Mouse (Mus musculus): ENCODE measurements around the gene Adcy5. TPM values are rescaled to one million over a fixed set of nuclear protein-coding genes. Genes with fewer than 3 reads are reported as not detected.

Adcy5 gene
- polyA plus RNA-seq, 1 experiment = 2.8 TPM

DNA sequence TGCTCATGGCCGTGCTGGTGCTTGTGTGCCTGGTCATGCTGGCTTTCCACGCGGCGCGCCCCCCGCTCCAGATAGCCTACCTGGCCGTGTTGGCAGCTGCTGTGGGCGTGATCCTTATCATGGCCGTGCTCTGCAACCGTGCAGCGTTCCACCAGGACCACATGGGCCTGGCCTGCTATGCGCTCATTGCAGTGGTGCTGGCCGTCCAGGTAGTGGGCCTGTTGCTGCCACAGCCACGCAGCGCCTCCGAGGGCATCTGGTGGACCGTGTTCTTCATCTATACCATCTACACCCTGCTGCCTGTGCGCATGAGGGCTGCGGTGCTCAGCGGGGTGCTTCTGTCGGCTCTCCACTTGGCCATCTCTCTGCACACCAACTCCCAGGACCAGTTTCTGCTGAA, 2.2 kb downstream of the Adcy5 start:
- Histone ChIP-seq H3K4me1 (ENCODE audit: control insufficient read depth, insufficient read depth, low read length) (peaks cover 7% of the 10 kb centered on the region), H3K27ac (ENCODE audit: control insufficient read depth, insufficient read depth, low read depth, low read length) (no peak overlapping the region), H3K27me3 (ENCODE audit: control insufficient read depth, insufficient read depth, low read length) (peaks cover 2% of the 10 kb centered on the region; the same call in 1 of the 2 replicates), H3K36me3 (ENCODE audit: control insufficient read depth, insufficient read depth, low read length) (no peaks in the 10 kb centered on the region), H3K4me3 (ENCODE audit: control insufficient read depth, low read depth, low read length) (peak overlapping the region; percentile 50)
- TF ChIP-seq POLR2A (IDR thresholded peaks at IDR 0.05; ENCODE audit: control insufficient read depth, low read depth, low read length) (no peak), CTCF (IDR thresholded peaks at IDR 0.05; ENCODE audit: control insufficient read depth, insufficient read depth, insufficient replicate concordance, low read depth, low read length) (no peak)

DNA sequence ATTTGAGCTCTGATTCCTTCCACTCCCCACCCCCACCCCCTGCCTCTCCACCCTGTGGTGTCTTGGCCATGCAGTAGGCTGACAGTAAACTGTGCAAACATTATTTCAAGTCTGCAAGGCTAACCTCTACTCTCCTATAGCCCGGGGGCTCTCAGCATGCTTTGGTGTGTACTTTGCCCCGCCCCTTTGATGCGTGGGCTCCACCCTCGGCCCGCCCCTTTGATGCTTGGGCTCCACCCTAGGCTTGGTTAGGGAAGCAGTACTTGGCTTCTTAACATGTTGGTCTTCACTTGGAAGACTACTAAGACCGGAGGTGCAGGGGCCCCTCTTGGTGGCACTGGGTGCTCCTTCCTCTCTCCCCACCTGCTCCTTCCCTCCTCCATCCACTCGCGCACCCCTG, 4.9 kb downstream of the Adcy5 start:
- Histone ChIP-seq H3K27me3 (ENCODE audit: control insufficient read depth, insufficient read depth, low read length) (peaks cover 2% of the 10 kb centered on the region; the same call in 1 of the 2 replicates), H3K4me1 (ENCODE audit: control insufficient read depth, insufficient read depth, low read length) (peaks cover under 1% of the 10 kb centered on the region)
- no peak for TF ChIP-seq POLR2A (IDR thresholded peaks at IDR 0.05; ENCODE audit: control insufficient read depth, low read depth, low read length)
- TF ChIP-seq CTCF (IDR thresholded peaks at IDR 0.05; ENCODE audit: control insufficient read depth, insufficient read depth, insufficient replicate concordance, low read depth, low read length) = no peak

DNA sequence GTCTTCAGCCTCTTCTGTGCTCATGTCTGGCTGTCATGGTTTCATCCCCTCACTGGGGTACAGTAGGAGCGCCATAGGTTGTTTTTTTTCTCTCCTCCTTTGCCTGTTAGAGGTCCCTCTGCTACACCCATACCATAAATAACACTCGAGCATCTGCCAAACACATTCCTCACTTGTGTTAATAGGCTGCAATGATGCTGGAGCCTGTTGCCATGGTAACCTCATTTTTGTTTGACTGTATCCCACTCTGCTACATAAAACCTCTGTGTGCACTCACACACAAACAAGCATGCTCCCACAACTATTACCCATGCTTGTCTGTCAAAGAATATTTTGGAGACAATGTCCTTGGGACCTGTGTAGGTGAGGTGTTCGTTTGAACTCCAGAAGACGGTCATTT, 5.3 kb downstream of the Adcy5 start:
- no peaks in the 10 kb centered on the region; the same call in 1 of the 2 replicates for H3K4me1 ChIP-seq (ENCODE audit: control insufficient read depth, insufficient read depth, low read length)
- H3K27me3 ChIP-seq (ENCODE audit: control insufficient read depth, insufficient read depth, low read length) = no peaks in the 10 kb centered on the region
- no peak overlapping the region for H3K27ac ChIP-seq (ENCODE audit: control insufficient read depth, insufficient read depth, low read depth, low read length)
- TF ChIP-seq POLR2A (IDR thresholded peaks at IDR 0.05; ENCODE audit: control insufficient read depth, low read depth, low read length) (no peak), CTCF (IDR thresholded peaks at IDR 0.05; ENCODE audit: control insufficient read depth, insufficient read depth, insufficient replicate concordance, low read depth, low read length) (no peak)
- no peak overlapping the region for H3K4me3 ChIP-seq (ENCODE audit: control insufficient read depth, low read depth, low read length)
- no peaks in the 10 kb centered on the region for H3K36me3 ChIP-seq (ENCODE audit: control insufficient read depth, insufficient read depth, low read length)

More for the DNA sequence above, 4.9 kb downstream of the Adcy5 start:
- Histone ChIP-seq H3K36me3 (ENCODE audit: control insufficient read depth, insufficient read depth, low read length) (no peaks in the 10 kb centered on the region), H3K4me3 (ENCODE audit: control insufficient read depth, low read depth, low read length) (no peak overlapping the region), H3K27ac (ENCODE audit: control insufficient read depth, insufficient read depth, low read depth, low read length) (no peak overlapping the region)

DNA sequence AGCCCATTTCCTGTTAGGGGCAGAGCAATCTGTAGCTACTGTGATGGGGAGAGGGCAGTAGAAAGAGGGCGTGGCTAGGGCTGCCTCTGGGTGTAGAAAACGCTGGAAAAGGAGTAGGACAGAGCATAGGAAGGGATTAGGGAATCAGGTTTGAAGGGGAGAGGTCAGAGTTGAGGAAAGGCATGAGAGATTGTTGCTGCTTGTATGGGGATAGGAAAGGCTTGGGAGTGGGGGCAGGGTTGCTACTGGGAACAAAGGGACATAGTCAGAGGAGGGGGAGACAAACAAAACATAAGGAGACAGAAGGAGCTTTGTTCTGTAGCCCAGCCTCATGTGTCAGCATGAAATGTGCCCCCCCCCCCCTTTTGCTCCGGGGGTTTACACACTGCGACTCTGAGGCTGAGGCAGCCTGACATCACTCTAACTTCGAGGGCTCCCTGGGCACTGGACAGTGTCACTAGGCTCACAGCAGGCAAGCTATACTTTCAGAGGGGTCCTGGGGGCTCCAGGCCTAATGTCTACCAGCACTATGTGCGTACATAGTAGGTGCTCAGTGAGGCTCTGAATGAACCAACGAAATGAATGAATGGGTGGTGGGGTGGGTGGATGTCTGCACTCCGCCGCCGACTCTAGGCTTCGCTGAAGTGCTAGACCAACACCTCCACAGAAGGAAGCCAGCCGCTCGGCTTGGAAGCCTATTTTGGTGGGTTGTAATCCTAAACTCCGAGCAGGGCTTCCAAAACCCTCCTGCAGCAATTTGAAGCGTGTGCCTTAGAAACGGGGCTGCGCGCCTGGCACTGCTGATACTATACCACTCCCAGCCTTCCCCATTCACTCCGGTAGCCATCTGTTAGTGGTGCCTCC, 9.9 kb downstream of the Adcy5 start:
- Histone ChIP-seq H3K4me1 (ENCODE audit: control insufficient read depth, insufficient read depth, low read length) (peaks cover 2% of the 10 kb centered on the region; the same call in 1 of the 2 replicates), H3K27ac (ENCODE audit: control insufficient read depth, insufficient read depth, low read depth, low read length) (no peak overlapping the region; the same call in 1 of the 2 replicates), H3K36me3 (ENCODE audit: control insufficient read depth, insufficient read depth, low read length) (no peaks in the 10 kb centered on the region), H3K27me3 (ENCODE audit: control insufficient read depth, insufficient read depth, low read length) (no peaks in the 10 kb centered on the region), H3K4me3 (ENCODE audit: control insufficient read depth, low read depth, low read length) (no peak overlapping the region)
- no peak for TF ChIP-seq CTCF (IDR thresholded peaks at IDR 0.05; ENCODE audit: control insufficient read depth, insufficient read depth, insufficient replicate concordance, low read depth, low read length)

DNA sequence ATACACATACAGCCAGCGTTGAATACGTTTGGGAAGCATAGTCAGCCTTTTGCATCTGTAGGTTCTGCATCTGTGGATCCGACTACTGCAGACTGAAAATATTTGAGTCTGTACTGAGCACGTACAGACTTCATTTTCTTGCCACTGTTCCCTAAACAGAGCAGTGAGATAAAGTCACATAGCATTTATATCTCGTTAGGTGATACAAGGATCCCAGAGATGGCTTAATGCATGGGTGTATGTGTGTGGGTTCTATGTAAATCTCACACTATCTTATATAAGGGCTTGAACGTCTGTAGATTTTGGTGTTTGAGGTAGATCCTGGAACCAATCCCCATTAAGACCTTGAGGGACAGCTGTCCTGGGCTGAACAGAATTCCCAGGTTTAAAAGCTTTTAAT, 10.7 kb downstream of the Adcy5 start:
- Histone ChIP-seq H3K27ac (ENCODE audit: control insufficient read depth, insufficient read depth, low read depth, low read length) (no peak overlapping the region), H3K36me3 (ENCODE audit: control insufficient read depth, insufficient read depth, low read length) (no peaks in the 10 kb centered on the region), H3K4me1 (ENCODE audit: control insufficient read depth, insufficient read depth, low read length) (peaks cover 2% of the 10 kb centered on the region; the same call in 1 of the 2 replicates), H3K4me3 (ENCODE audit: control insufficient read depth, low read depth, low read length) (no peak overlapping the region), H3K27me3 (ENCODE audit: control insufficient read depth, insufficient read depth, low read length) (no peaks in the 10 kb centered on the region)
- no peak for TF ChIP-seq POLR2A (IDR thresholded peaks at IDR 0.05; ENCODE audit: control insufficient read depth, low read depth, low read length)
- TF ChIP-seq CTCF (IDR thresholded peaks at IDR 0.05; ENCODE audit: control insufficient read depth, insufficient read depth, insufficient replicate concordance, low read depth, low read length) = no peak

DNA sequence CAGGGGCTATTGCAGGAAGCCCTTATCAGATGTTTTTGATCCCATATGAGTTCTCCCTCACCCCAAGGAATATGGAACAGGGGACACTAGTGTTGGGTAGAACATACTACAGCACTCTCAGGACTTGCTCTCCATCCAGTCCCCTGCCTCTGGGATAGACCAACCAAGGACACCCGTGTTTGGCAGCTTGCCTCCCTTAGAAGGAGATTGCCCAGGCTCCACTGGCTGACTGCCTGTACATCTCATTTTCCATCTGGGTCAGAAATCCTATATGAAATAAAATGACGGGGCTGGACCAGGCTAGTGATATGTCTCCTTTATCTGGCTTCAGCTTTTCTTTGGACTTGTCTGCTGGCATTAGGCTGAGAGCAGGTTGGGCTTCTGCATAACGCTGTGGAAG, 11.1 kb downstream of the Adcy5 start:
- Histone ChIP-seq H3K4me3 (ENCODE audit: control insufficient read depth, low read depth, low read length) (no peak overlapping the region), H3K27me3 (ENCODE audit: control insufficient read depth, insufficient read depth, low read length) (no peaks in the 10 kb centered on the region), H3K4me1 (ENCODE audit: control insufficient read depth, insufficient read depth, low read length) (peaks cover 2% of the 10 kb centered on the region; the same call in 1 of the 2 replicates), H3K36me3 (ENCODE audit: control insufficient read depth, insufficient read depth, low read length) (no peaks in the 10 kb centered on the region), H3K27ac (ENCODE audit: control insufficient read depth, insufficient read depth, low read depth, low read length) (no peak overlapping the region)
- TF ChIP-seq POLR2A (IDR thresholded peaks at IDR 0.05; ENCODE audit: control insufficient read depth, low read depth, low read length) = no peak
- no peak for TF ChIP-seq CTCF (IDR thresholded peaks at IDR 0.05; ENCODE audit: control insufficient read depth, insufficient read depth, insufficient replicate concordance, low read depth, low read length)

DNA sequence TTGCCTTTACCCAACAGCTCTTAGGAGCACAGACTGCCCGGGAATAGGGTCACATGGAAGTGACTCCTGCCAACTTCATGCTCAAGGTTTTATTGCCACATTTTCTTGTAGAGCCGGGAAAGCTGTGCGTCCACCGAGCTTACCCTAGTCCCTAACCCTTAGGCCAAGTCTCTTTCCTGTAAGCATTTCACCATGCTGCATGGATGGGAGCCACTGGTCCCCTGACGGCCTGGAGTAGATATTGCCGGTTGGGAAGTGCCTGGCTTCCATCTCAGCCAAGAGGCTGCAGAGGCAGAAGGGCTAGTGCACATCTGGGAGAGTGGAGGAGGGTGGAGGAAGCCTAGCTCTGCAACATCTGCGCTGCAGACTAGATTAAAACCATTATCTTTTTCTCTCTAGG, 14.8 kb downstream of the Adcy5 start:
- Histone ChIP-seq H3K4me3 (ENCODE audit: control insufficient read depth, low read depth, low read length) (no peak overlapping the region), H3K36me3 (ENCODE audit: control insufficient read depth, insufficient read depth, low read length) (no peaks in the 10 kb centered on the region), H3K27me3 (ENCODE audit: control insufficient read depth, insufficient read depth, low read length) (no peaks in the 10 kb centered on the region), H3K4me1 (ENCODE audit: control insufficient read depth, insufficient read depth, low read length) (peaks cover 2% of the 10 kb centered on the region; the same call in 1 of the 2 replicates), H3K27ac (ENCODE audit: control insufficient read depth, insufficient read depth, low read depth, low read length) (no peak overlapping the region)
- TF ChIP-seq POLR2A (IDR thresholded peaks at IDR 0.05; ENCODE audit: control insufficient read depth, low read depth, low read length) (no peak), CTCF (IDR thresholded peaks at IDR 0.05; ENCODE audit: control insufficient read depth, insufficient read depth, insufficient replicate concordance, low read depth, low read length) (no peak)
